Mouse (Mus musculus) left cerebral cortex, adult 11 months (tissue): ENCODE results near the gene Artn.

Source experiments
- DNase-seq: peaks from one replicate; pipeline ENCODE4 v3.0.0; 2022; ENCODE audit warnings: low spot score

Artn gene

DNA sequence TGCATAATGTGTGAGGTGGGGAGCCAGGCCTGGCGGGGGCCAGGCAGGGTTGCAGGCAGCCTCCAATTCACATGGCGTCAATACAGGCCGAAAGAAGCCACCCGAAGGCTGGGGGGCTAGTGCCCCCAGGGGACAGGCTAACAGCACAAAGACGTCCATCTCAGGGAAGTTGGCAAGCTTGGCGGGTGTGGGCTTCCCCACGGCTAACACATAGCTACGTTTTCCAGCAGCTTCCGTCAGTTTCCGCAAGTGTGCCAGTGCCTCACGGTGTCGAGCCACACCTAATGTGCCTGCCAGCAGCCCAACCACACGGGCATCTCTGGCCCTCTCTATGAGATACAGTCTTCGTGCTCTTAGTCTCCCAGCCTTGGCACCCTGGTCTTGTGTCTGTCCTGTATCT lies 39.5 kb downstream of the Artn start:
- DNase-seq, result no peak

DNA sequence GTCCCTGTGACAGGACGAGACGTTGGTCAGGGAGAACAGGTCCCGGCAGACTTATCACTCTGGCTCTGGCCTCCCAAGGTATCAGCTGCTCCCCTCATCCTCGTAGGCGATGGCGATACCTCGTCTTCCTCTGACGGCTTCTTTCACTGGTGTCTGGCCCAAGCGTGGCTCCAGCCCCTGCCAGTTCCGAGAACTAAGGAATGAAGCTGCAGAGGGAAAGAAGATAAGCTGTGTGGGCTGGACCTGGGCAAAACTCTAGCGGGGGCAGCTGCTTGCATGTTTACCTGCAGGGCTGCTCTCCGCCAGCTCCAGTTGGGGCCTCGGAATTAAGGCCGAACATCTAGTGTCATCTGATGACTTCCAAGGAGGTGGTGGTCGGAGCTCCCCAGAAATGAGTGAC lies 40.1 kb downstream of the Artn start:
- DNase-seq, result no peak

DNA sequence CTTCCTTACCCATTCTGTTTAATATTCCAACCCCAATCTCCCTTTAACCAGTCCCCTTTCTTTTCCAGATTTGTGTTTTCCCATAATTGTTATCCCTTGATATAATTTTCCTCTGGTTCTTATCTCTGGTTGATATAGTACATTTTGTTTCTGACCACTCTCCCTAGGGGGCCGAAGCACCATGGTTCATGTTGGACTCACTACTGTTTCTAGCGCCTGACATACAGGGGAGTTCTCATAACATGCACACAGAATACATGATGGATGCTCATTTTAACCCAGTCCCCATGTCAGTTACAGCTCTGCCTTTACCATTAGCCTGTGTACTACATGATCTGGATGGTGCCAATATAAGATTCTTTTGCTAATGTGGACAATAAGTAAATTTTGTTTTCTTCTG lies 41.6 kb downstream of the Artn start:
- no peak for DNase-seq

DNA sequence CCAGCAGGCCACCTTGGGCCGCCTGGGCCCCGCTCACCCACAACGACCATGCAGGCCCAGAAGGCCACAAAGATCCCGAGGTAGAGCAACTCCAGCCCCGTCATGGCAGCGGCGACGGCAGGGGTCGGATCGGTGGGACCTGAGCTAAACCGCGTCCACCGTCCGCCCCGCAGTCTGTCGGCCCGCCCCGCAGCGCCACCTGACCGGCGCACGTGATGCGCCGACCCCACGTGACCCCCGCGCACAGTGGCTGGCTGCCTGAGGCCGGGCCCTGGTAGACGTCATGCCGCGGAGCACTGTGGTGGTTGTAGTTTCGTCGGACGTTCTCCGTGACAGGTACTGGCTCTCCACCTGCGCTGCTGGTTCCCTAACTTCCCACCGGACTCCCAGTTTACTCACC lies 42.4 kb downstream of the Artn start, which contains the start of gene Atp6v0b:
Gene Atp6v0b (minus strand): TSS at position 201 of the 400 bp plus-strand sequence.
- peak; percentile 92 for DNase-seq

DNA sequence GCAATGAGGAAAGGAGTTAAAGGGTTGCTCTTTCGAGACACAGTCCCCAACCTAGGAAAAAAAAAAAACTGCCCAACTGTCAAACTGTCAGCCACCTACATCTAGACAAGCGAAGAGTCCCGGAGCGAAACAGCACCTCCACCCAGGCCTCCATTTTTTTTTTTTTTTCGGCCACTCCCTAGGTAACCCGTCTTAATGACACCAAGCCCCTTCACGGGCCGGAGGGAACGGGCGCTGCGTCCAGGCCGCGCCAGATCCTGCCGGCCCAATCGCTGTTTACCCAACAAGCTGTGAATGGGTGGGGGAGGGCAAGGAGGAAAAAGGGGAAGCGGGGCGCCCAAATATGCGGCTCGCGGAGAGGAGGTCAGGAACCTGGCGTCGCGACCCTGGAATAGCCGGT lies 42.9 kb downstream of the Artn start:
- DNase-seq, result no peak

DNA sequence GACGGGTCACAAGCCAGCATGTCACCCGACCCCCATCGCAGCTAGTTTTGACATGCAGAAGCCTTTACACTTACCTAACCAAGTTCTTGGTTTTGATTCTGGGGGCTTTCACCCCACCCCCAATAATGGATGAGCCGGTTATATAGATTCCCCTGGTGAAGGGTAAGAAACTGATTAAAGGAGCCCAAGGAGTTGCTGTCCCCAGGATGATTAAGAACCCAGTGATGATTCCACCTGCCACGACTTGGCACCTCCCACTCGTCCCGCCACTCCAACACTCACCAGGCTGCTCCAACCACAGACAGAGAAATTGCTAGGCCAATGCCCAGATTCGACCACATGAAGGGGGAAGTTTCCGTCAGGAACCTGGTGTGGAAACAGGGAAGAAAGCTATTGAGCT lies 43.6 kb downstream of the Artn start:
- no peak for DNase-seq

DNA sequence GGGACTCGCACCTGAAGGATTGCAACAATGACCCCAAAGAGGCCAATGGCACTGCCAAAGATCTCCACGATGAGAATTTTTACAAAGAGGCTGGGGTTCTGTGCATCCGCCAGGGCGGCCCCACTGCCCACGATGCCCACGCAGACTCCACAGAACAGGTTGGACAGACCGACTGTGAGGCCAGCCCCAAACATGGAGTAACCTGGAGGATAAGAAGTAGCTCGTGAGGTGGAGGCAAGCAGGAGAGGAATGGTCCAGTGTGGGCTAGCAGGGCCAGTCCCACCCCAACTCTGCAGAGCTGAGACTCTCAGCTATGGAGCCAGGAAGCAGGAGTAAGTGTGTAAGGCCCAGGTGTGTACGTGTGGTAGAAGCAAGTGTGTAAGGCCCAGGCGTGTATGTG lies 44.5 kb downstream of the Artn start:
- DNase-seq, result no peak

DNA sequence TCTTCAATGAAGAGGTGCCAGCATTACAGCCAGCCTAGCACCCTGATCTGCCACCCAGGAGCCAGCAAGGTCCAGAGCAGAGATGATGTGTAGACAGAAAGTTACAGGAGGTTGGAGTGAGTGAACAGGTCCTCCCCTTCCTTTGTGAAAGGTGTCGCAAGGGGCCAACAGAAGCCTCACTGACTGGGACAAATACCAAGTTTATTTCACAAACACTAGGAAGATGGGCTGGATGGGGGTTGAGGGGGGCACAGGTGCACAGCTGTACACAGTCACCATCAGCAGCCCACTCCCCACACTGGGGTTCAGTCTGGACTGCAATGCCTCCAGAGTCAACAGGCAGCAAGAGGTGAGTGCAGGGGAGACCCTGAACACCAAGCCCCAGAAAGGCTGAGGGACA lies 45.4 kb downstream of the Artn start:
- no peak for DNase-seq

DNA sequence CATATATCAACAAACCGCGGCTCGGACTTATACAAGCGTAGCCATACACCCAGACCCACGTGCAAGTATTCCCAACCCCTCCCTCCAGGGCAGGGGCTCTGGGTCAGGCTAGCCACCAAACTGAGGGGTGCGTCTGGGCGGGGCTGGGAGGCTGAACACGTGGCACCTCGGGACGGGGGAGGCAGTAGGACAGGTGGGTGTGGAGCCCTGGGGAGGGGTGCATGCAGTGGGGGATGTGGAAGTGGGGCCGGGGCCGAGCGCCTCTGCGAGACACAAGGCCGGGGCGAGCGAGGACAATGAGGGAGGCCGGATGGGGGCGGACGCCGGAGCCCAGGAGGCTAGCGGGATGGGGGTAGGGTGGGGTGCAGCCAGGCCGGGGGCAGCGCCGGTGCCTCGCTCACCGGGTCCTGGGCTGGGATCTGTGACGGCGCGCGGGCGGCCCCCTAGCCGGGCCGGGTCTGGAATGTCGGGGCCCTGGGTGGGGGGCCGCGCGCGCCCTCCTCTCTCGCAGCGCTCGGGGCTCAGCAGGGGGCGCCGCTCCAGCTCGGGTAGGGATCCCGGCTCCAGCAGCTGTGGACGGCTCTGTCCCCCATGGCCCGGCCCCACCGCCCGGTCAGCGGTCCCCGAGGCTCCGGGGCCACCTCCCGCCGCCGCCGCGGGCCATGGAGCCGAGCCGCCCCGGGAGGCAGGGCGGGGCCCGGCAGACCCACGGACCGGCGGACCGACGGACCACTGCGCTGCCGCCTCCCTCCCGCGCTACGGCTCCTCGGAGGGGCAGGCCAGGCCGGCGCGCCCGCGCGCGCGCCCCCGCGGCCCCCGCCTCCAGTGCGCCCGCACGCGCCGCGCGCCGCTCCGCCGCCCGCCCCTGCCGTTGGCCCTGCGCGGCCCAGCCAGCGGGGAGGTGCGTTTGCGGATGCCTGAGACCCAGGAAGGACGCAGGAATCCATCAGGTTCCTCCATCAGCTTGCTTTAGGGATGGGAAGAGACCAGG lies 46.6 kb downstream of the Artn start, which contains the start of gene B4galt2:
Gene B4galt2 (minus strand): TSS at position 787 of the 991 bp plus-strand sequence.
- no peak for DNase-seq

DNA sequence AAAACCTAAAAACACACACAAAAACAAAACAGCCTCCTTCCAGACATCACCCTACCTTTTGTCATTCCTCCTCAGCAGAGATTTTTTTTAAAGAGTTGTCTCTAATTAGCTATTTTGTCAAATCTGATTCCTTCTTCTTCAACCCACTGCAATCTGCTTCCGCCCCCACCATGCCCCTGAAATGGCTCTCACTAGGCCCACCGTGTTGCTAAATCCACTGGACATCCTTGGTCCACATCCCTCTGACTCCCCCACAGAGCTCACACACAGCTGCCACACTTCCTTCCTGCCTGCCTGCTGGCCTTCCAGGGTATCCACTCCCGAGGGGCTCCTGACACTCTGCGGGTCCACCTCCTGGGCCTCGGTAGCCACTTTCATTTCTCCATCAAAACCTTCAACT lies 50.9 kb downstream of the Artn start:
- no peak for DNase-seq

DNA sequence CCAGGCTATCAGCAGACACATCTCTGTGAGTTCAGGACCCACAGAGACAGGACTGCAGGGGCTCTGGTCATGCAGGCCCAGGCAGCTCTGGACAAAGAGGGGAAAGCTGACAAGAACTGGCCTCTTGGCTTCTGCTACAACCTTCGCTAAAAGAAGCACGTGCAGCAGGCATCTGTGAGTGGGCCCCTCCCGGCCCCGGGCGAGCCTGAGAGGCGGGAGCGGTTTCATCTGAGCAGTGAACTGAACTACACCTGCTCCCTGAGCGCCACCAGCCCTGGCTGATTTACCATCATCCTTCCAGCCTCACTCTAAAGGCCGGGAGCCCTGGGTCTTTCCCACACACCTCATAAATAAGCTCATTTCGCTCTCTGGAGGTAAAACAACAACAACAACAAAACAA lies 51.3 kb downstream of the Artn start:
- DNase-seq, result no peak
